Mouse (Mus musculus): ENCODE data around the gene Ddx49. TPM values are rescaled to one million over a fixed set of nuclear protein-coding genes. Genes with fewer than 3 reads are reported as not detected.

Ddx49 gene
- total RNA-seq, 1 experiment from 2014 or later: 57.6 TPM

- no peak for ATAC-seq (ENCODE audit: extremely low read depth, insufficient number of reproducible peaks, low FRiP score, poor library complexity, severe bottlenecking)
These were observed 25.8 kb downstream of the Ddx49 start for GRCm38 (mm10) chr8:70276476-70276875.

GRCm38 (mm10) chr8:70274350-70274749, 27.9 kb downstream of the Ddx49 start:
- no peak for ATAC-seq (ENCODE audit: extremely low read depth, insufficient number of reproducible peaks, low FRiP score, poor library complexity, severe bottlenecking)

DNA sequence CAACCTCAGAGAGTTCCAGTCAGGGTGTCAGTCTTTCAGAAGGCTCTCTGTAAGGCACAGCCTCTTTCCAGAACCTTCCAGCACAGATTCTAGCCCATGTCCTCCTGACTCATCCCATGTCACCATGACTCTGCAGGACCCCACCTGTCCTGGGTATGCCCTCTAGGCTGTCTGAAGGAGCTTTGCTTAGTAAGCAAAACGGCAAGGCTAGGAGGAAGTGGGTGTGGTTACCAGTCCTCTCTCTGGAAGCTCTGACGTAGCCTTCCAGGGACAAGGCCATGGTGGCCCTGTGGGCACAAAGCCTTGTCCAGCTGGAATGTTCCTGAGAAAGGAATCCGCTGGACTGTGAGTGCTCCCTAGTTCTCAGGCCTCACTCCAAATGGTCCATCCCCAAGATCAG, 29.3 kb downstream of the Ddx49 start:
- ATAC-seq (ENCODE audit: extremely low read depth, insufficient number of reproducible peaks, low FRiP score, poor library complexity, severe bottlenecking): no peak

DNA sequence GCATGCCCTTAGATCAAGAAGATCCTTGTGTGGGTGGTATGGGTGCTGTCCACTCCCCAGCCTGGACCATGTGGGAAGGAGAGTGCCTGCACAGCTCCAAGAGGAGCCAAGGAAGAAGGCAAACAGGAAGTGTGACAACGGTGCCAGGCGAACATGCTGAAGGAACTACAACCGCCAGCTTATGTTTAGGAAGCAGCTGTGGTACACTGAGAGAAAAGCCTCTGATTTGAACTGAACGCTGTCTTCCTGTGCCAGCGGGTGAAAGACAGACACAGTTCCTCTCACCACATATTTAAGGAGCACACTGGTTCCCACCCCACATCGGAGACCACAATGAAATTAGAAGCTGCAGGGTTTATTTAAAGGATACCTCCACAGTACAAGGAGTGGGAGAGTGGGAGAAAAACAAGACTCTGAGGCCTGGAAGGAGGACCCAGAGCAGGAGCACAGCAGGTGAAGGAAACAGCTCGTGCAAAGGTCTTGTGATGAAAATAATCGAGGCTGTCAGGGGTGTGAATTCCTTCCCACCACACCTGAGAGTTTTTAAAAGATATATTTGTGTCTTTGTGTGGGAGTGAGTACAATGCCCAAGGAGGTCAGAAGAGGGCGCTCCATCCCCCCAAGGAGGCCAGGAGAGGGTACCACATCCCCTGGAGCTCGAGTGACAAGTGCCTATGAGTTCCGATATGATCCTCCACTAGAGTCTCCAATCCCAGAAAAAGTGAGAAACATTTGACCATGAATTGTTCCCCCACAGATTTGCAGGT, 33.3 kb downstream of the Ddx49 start:
- ATAC-seq (ENCODE audit: extremely low read depth, insufficient number of reproducible peaks, low FRiP score, poor library complexity, severe bottlenecking): no peak

DNA sequence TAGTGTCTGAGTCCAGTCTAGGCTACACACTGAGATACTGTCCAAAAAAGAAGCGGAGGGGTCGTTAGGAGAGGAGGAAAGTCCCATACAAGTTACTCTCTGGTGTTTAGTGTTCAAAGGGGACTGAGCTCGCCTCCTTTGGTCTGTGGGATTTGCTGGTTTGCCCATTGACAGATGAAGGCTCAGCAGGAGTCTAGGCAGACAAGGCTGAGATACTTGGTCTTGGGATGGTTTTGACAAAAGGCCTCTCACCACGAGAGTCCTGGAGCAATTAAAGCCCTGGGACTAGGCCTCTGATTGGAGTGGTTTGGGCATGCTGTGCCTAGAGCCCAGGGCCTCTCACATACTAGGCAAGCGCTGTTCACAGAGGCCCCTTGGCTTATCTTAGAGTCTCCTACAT, 34.0 kb downstream of the Ddx49 start:
- no peak for ATAC-seq (ENCODE audit: extremely low read depth, insufficient number of reproducible peaks, low FRiP score, poor library complexity, severe bottlenecking)

DNA sequence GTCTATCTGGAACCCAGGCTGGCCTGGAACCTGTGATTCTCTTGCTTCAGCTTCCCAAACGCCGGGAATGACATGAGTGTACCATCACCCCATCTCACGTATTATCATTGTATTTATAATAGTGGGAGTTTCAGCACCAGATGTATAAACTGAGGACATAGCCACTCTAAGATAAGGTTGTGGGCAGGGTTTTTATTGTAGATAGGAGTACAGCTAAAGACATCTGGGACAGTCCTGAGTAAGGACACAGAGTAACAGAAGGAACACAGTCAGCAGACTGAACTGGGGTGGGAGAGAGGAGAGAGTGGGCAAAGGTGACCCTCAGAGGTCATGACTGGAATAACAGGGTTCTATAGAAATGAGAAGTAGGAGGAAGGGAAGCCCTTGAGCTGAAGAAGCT, 34.6 kb downstream of the Ddx49 start:
- ATAC-seq (ENCODE audit: extremely low read depth, insufficient number of reproducible peaks, low FRiP score, poor library complexity, severe bottlenecking): no peak

GRCm38 (mm10) chr8:70259043-70259442, 43.2 kb downstream of the Ddx49 start:
- ATAC-seq (ENCODE audit: extremely low read depth, insufficient number of reproducible peaks, low FRiP score, poor library complexity, severe bottlenecking): no peak

DNA sequence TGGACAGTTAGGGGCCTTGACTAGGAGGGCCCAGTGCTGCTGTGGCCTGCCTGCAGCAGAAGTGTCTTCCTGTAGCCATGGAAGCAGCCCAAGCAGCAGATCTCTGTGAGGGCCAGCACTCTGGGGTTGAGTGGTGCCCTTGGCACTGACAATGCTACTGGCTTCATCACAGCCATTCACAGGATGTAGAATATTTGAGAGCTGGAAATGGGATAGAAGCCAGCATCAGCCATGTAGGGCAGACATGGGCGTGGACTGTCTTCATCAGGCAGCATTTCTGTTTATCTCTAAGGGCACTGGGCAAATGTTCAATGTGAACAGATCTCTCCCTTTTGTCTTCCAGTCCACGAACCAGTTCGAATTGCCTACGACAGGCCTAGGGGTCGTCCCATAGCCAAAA, 43.7 kb downstream of the Ddx49 start:
- no peak for ATAC-seq (ENCODE audit: extremely low read depth, insufficient number of reproducible peaks, low FRiP score, poor library complexity, severe bottlenecking)

DNA sequence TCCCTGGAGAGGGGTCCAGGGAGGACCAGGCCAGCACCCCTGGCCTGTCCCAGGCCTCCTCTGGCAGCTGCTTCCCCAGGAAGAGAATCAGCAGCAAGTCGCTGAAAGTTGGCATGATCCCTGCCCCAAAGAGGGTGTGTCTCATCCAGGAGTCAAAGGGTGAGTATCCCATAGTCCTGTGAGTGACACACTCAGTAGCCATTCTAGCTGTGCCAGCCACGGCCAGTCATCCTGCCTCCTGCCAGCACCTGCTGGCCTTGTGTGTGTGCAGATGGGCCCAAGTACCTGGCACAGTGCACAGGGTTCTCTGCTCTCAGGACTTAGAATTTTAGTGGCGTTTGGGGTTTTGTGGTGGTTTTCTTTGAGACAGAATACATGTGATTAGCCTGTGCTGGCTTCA, 44.8 kb downstream of the Ddx49 start:
- ATAC-seq (ENCODE audit: extremely low read depth, insufficient number of reproducible peaks, low FRiP score, poor library complexity, severe bottlenecking): no peak

GRCm38 (mm10) chr8:70254628-70255027, 47.7 kb downstream of the Ddx49 start:
- no peak for ATAC-seq (ENCODE audit: extremely low read depth, insufficient number of reproducible peaks, low FRiP score, poor library complexity, severe bottlenecking)

GRCm38 (mm10) chr8:70247841-70248240, 54.4 kb downstream of the Ddx49 start:
- ATAC-seq (ENCODE audit: extremely low read depth, insufficient number of reproducible peaks, low FRiP score, poor library complexity, severe bottlenecking): no peak

DNA sequence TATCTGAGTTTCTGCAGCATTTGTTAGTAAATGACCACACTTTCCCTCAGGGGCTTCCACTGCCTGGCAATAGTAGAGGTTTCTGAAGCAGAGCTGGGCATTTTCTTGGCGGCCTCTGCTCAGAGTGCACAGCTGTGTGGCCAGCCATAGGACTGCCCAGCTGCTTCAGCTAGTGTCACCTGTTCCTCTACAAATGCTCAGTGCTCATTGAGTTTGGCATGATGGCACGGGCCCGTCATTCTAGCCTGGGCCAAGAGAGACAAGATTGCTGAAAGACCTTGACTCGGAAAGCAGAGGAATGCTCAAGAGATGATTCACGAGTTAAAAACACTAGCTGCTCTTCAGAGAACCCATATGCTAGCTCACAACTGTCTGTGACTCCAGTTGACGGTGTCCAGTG, 55.7 kb downstream of the Ddx49 start:
- no peak for ATAC-seq (ENCODE audit: extremely low read depth, insufficient number of reproducible peaks, low FRiP score, poor library complexity, severe bottlenecking)

Other genes starting within 250 kb of the Ddx49 start
- 0.74 and 0.93 TPM in 2 replicates for gene Tm6sf2, start 229.6 kb downstream of the Ddx49 start, total RNA-seq (2017)
- not detected in 2 replicates for gene Hapln4, start 219.0 kb downstream of the Ddx49 start, total RNA-seq (2017)
- not detected in 2 replicates for gene Ncan, start 181.6 kb downstream of the Ddx49 start, total RNA-seq (2017)
- 4.7 and 5.2 TPM in 2 replicates for gene Nr2c2ap, start 171.2 kb downstream of the Ddx49 start, total RNA-seq (2017)
- 17.1 and 18.7 TPM in 2 replicates for gene Rfxank, start 163.3 kb downstream of the Ddx49 start, total RNA-seq (2017)
- gene Borcs8, start 163.0 kb downstream of the Ddx49 start, total RNA-seq (2017): 55.7 and 63.4 TPM in 2 replicates
- gene Mef2b, start 162.8 kb downstream of the Ddx49 start, total RNA-seq (2017): 0.70 and 0.86 TPM in 2 replicates
- gene Tmem161a, start 130.1 kb downstream of the Ddx49 start, total RNA-seq (2017): 6.8 and 15.2 TPM in 2 replicates
- gene Slc25a42, start 90.2 kb downstream of the Ddx49 start, total RNA-seq (2017): 3.2 and 5.0 TPM in 2 replicates
- gene Sugp2, start 68.3 kb downstream of the Ddx49 start, total RNA-seq (2017): 39.7 and 43.2 TPM in 2 replicates
- gene Armc6, start 68.0 kb downstream of the Ddx49 start, total RNA-seq (2017): 5.8 and 6.9 TPM in 2 replicates
- 4.4 and 6.3 TPM in 2 replicates for gene Homer3, start 19.7 kb downstream of the Ddx49 start, total RNA-seq (2017)
- gene Cope, start within 50 bp of the Ddx49 start, total RNA-seq (2017): 67.8 and 67.9 TPM in 2 replicates
- gene Cers1, start 13.3 kb upstream of the Ddx49 start, total RNA-seq (2017): not detected in 2 replicates
- gene Gdf1, start 27.3 kb upstream of the Ddx49 start, total RNA-seq (2017): not detected in 2 replicates
- gene Upf1, start 50.8 kb upstream of the Ddx49 start, total RNA-seq (2017): 34.0 and 36.8 TPM in 2 replicates
- 1.0 TPM in 1 of 2 replicates, not detected in the other for gene Comp, start 71.1 kb upstream of the Ddx49 start, total RNA-seq (2017)
- 5.2 and 8.4 TPM in 2 replicates for gene Crtc1, start 137.1 kb upstream of the Ddx49 start, total RNA-seq (2017)
- 5.0 and 5.8 TPM in 2 replicates for gene Klhl26, start 174.5 kb upstream of the Ddx49 start, total RNA-seq (2017)
- not detected in 2 replicates for gene Tmem59l, start 184.9 kb upstream of the Ddx49 start, total RNA-seq (2017)
- not detected in 2 replicates for gene Crlf1, start 190.7 kb upstream of the Ddx49 start, total RNA-seq (2017)
- 12.4 and 29.8 TPM in 2 replicates for gene Rex1bd, start 204.3 kb upstream of the Ddx49 start, total RNA-seq (2017)
- 720 and 1,162 TPM in 2 replicates for gene Uba52, start 208.3 kb upstream of the Ddx49 start, total RNA-seq (2017)
- 185 and 192 TPM in 2 replicates for gene Fkbp8, start 225.2 kb upstream of the Ddx49 start, total RNA-seq (2017)
- gene Kxd1, start 225.5 kb upstream of the Ddx49 start, total RNA-seq (2017): 47.4 and 51.6 TPM in 2 replicates
- 38.8 and 40.6 TPM in 2 replicates for gene Ell, start 237.0 kb upstream of the Ddx49 start, total RNA-seq (2017)